Mouse (Mus musculus): ENCODE data around the gene Gm14322. TPM values are rescaled to one million over a fixed set of nuclear protein-coding genes. Genes with fewer than 3 reads are reported as not detected.

The Gm14322 gene
- 0.55 TPM for polyA plus RNA-seq (2017; shearing (Covaris generic))

GRCm38 (mm10) chr2:177758941-177759558 lies at the start of gene Gm14322:
Gene Gm14322, plus strand, starts transcription at chr2:177759288.

Other genes starting within 250 kb of the Gm14322 start
- gene Gm14406, start 181.1 kb upstream of the Gm14322 start, polyA plus RNA-seq (2017; shearing (Covaris generic)) = not detected
- 17.6 TPM for gene Gm14325, start 81.0 kb downstream of the Gm14322 start, polyA plus RNA-seq (2017; shearing (Covaris generic))
- gene Gm14327, start 137.8 kb downstream of the Gm14322 start, polyA plus RNA-seq (2017; shearing (Covaris generic)) = 1.2 TPM
- gene Zfp972, start 166.3 kb downstream of the Gm14322 start, polyA plus RNA-seq (2017; shearing (Covaris generic)) = not detected
- gene Gm14326, start 198.0 kb downstream of the Gm14322 start, polyA plus RNA-seq (2017; shearing (Covaris generic)) = 11.3 TPM